Mouse (Mus musculus) adrenal gland, adult 10 weeks (tissue): Measurements from ENCODE around the gene S100a2. TPM values are rescaled to one million over a fixed set of nuclear protein-coding genes. Genes with fewer than 3 reads are reported as not detected.

Source experiments
- polyA plus RNA-seq: library from polyadenylated mRNA; stranded (reverse); fragments of 350-450 nt; fragmentation: Illumina TruSeq; extraction: RNeasy Lipid Tissue Mini Kit (QIAGEN cat#74804); gene quantifications from one replicate; pipeline ENCODE4 v1.2.3, GENCODE M21; 2014; ENCODE audit warnings: low read depth, low replicate concordance

S100a2 gene
- polyA plus RNA-seq: not detected

GRCm38 (mm10) chr3:90589947-90590346, at the start of gene S100a2:
Gene S100a2, plus strand, starts transcription at chr3:90590247.

GRCm38 (mm10) chr3:90560008-90560628, 29.9 kb upstream of the S100a2 start, which contains the start of gene S100a3:
Gene S100a3, plus strand, starts transcription at chr3:90560578.

GRCm38 (mm10) chr3:90601486-90602110, 11.6 kb downstream of the S100a2 start, which contains the start of gene Gm42674:
Gene Gm42674, plus strand, starts transcription at chr3:90601904.

GRCm38 (mm10) chr3:90603623-90604022, 13.6 kb downstream of the S100a2 start, which contains the start of gene S100a4:
Gene S100a4, plus strand, starts transcription at chr3:90603771.

GRCm38 (mm10) chr3:90608223-90608622, 18.2 kb downstream of the S100a2 start, which contains the start of gene S100a5:
Gene S100a5, plus strand, starts transcription at chr3:90608523.

GRCm38 (mm10) chr3:90612728-90613291, 22.8 kb downstream of the S100a2 start, which contains the start of gene S100a6:
Gene S100a6, plus strand, starts transcription at chr3:90612882.

Other genes with a start within 250 kb of the S100a2 start
- gene Slc27a3, start 200.3 kb upstream of the S100a2 start, polyA plus RNA-seq: 1.7 TPM
- gene Ints3, start 156.6 kb upstream of the S100a2 start, polyA plus RNA-seq: 32.7 TPM
- gene Npr1, start 124.4 kb upstream of the S100a2 start, polyA plus RNA-seq: 159 TPM
- 73.4 TPM for gene Ilf2, start 114.1 kb upstream of the S100a2 start, polyA plus RNA-seq
- gene Snapin, start 99.2 kb upstream of the S100a2 start, polyA plus RNA-seq: 156 TPM
- gene Chtop, start 80.7 kb upstream of the S100a2 start, polyA plus RNA-seq: 164 TPM
- gene S100a1, start 75.9 kb upstream of the S100a2 start, polyA plus RNA-seq: 54.6 TPM
- 14.9 TPM for gene S100a13, start 75.8 kb upstream of the S100a2 start, polyA plus RNA-seq
- not detected for gene S100a14, start 63.4 kb upstream of the S100a2 start, polyA plus RNA-seq
- 41.3 TPM for gene S100a16, start 53.0 kb upstream of the S100a2 start, polyA plus RNA-seq
- gene S100a3, start 29.7 kb upstream of the S100a2 start, polyA plus RNA-seq: not detected
- not detected for gene Gm42674, start 11.7 kb downstream of the S100a2 start, polyA plus RNA-seq
- gene S100a4, start 13.5 kb downstream of the S100a2 start, polyA plus RNA-seq: 5.6 TPM
- not detected for gene S100a5, start 18.3 kb downstream of the S100a2 start, polyA plus RNA-seq
- gene S100a6, start 22.6 kb downstream of the S100a2 start, polyA plus RNA-seq: 20.2 TPM
- 0.47 TPM for gene S100a7a, start 63.8 kb downstream of the S100a2 start, polyA plus RNA-seq
- gene S100a8, start 78.7 kb downstream of the S100a2 start, polyA plus RNA-seq: 4.1 TPM
- gene S100a9, start 105.5 kb downstream of the S100a2 start, polyA plus RNA-seq: not detected
- gene Pglyrp4, start 136.7 kb downstream of the S100a2 start, polyA plus RNA-seq: not detected
- not detected for gene Gm5849, start 187.6 kb downstream of the S100a2 start, polyA plus RNA-seq